In the genomic region with DNA sequence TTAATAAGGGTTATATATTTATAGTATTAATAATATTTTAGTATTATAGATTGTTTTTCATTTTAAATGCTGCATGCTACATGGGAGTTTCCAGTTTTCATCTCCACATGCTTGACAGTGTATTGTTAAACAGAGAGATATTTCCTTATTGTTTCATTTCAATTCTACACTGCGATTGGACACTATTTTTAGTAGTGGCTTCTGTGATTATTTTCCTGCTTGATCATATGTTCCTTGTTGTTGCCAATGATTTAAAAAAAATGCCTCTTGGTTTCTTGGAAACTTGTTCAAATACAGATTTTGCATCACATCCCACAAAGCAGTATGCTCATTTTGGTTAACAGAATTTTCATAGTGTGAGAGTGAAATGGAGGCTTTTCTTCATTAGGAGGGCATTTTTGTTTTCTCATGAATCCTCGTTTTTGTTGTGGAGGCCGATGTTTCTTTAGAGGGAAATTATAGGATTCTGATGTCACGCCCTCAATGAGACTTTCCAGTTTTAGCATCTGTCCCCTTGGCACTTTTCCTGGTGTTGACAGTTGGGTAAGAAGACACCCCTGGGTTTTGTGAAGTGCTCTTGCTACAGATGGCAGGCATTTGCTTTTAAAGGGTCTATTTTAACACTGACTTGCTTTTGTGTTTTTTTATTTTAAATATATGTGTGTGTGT, we compare ENCODE assay signal across 10 mouse cellular contexts. TPM values are rescaled to one million over a fixed set of nuclear protein-coding genes. Genes with fewer than 3 reads are reported as not detected.
DNase-seq lines count a peak whose midpoint lies in the region; ATAC-seq and TF ChIP-seq lines count a peak whose summit lies in the region.
"Had no signal": no experiment of that assay in that cellular context is flagged by ENCODE, and none has a peak within 500 bp of the region (broad histone marks: within the 10 kb centered on the region; RNA-seq: fewer than 3 reads in every experiment).

No protein-coding gene starts in this region.

- H3K27ac ChIP-seq in forebrain, embryonic 16.5 days (ENCODE audit: low read length), result peak overlapping the region; percentile 29
- H3K27ac ChIP-seq: limb, embryonic 15.5 days had no signal

- TF ChIP-seq CTCF in brain, embryonic 14.5 days (IDR thresholded peaks at IDR 0.05; ENCODE audit: borderline replicate concordance, extremely low read depth, insufficient read depth, insufficient read length), result no peak

- H3K4me2 ChIP-seq in forebrain, embryonic 16.5 days (ENCODE audit: low read length), result peak overlapping the region; percentile 11; the same call in 1 of the 2 replicates
- H3K4me2 ChIP-seq: limb, embryonic 15.5 days had no signal

- no peaks in the 10 kb centered on the region for H3K27me3 ChIP-seq in forebrain, embryonic 16.5 days (replicated peaks; ENCODE audit: control insufficient read depth, insufficient read depth, low read length)
- H3K27me3 ChIP-seq: limb, embryonic 15.5 days had no signal

- H3K4me3 ChIP-seq in forebrain, embryonic 16.5 days (replicated peaks; ENCODE audit: low read length), result no peak overlapping the region
- H3K4me3 ChIP-seq: limb, embryonic 15.5 days had no signal

- peak; percentile 68 to 71 for DNase-seq in heart, adult 18-20 months
- no peak for DNase-seq in heart, postnatal 25 days (ENCODE audit: low spot score)
- peak; percentile 92 for DNase-seq in brain, embryonic 14.5 days (ENCODE audit: low read depth)
- peak; percentile 75 for DNase-seq in layer of hippocampus, adult 9-11 months
- DNase-seq in kidney, adult 18-20 months, result no peak
- no peak for DNase-seq in thymus, postnatal 10 days (ENCODE audit: low spot score in 2 of 2)

- no peak for TF ChIP-seq POLR2A in brain, embryonic 14.5 days (IDR thresholded peaks at IDR 0.05; ENCODE audit: borderline replicate concordance, extremely low read depth, insufficient read depth, insufficient read length, poor library complexity, severe bottlenecking)

- no peak overlapping the region for H3K9ac ChIP-seq in forebrain, embryonic 16.5 days (replicated peaks; ENCODE audit: low read depth, low read length)
- H3K9ac ChIP-seq: limb, embryonic 15.5 days had no signal

- H3K4me1 ChIP-seq in forebrain, embryonic 16.5 days (replicated peaks; ENCODE audit: control insufficient read depth, insufficient read depth, low read length), result 0 out of 2 replicates have a peak, but pooled peaks cover 2% of the 10 kb centered on the region
- H3K4me1 ChIP-seq: limb, embryonic 15.5 days had no signal

- intact Hi-C loops in heart, postnatal 25 days (cut with DNase I), result no loop called here

- H3K9me3 ChIP-seq in forebrain, embryonic 16.5 days (ENCODE audit: control insufficient read depth, low read length), result no peaks in the 10 kb centered on the region
- H3K9me3 ChIP-seq: limb, embryonic 15.5 days had no signal

- ATAC-seq in forebrain, embryonic 16.5 days, result peak; percentile 92
- no peak for ATAC-seq in megakaryocyte progenitor cell, adult 5-6 weeks (replicated peaks; ENCODE audit: poor library complexity)

- H3K36me3 ChIP-seq in forebrain, embryonic 16.5 days (ENCODE audit: control insufficient read depth, insufficient read depth), result no peaks in the 10 kb centered on the region
- H3K36me3 ChIP-seq: limb, embryonic 15.5 days had no signal

- WGBS in forebrain, embryonic 16.5 days, result 33% methylated on average over 4 of the region's 4 CpGs

RNA-seq across cellular contexts. Expression of a gene that starts 44.3 kb away (rescaled TPM):
- 10 to 100 TPM; 59.5 to 61.6 TPM for total RNA-seq in heart, adult 18-20 months (2021)
- total RNA-seq in heart, postnatal 25 days (2021), result 10 to 100 TPM; 53.0 to 54.5 TPM
- polyA plus RNA-seq in brain, embryonic 14.5 days (2012; rRNA removed), result 5.2 and 8.6 TPM in 2 replicates
- 6.9 and 7.5 TPM in 2 replicates for polyA plus RNA-seq in forebrain, embryonic 16.5 days (2015; fragmentation: Nextera tagmentation; extraction: Ambion mirVana)
- total RNA-seq in megakaryocyte progenitor cell, adult 5-6 weeks (2015), result not detected in 2 replicates
- not detected in 2 replicates for total RNA-seq in megakaryocyte progenitor cell, adult 5-6 weeks (2017)
- total RNA-seq: hematopoietic stem cell, adult 5-6 weeks had no signal

Comparison
In these comparisons a context has a peak if more than half of its experiments do, and no peak if none do; other contexts are left out.
1. DNase-seq: peak in heart, adult 18-20 months (2 of 2), brain, embryonic 14.5 days (single experiment) and layer of hippocampus, adult 9-11 months (single experiment); none in heart, postnatal 25 days (single experiment), kidney, adult 18-20 months (single experiment) and thymus, postnatal 10 days (0 of 2).
2. RNA of a gene that starts 44.3 kb away (total RNA-seq): 59.5 to 61.6 TPM in heart, adult 18-20 months and 53.0 to 54.5 TPM in heart, postnatal 25 days; not detected in megakaryocyte progenitor cell, adult 5-6 weeks; every median in the first group is over 10 times any median in the second.